Mouse (Mus musculus) spleen, adult 2 months (tissue): Measurements from ENCODE around the gene Exoc6.

ENCODE experiments used
- CTCF ChIP-seq: fragments of 200-500 bp; IDR thresholded peaks from 2 replicates; pipeline ENCODE4 v1.5.1; 2011; ENCODE audit warnings: mild to moderate bottlenecking, inconsistent platforms; ENCODE audit not compliant: insufficient read depth, insufficient read length, insufficient replicate concordance; ENCODE audit errors: extremely low read depth
- POLR2A ChIP-seq: fragments of 200-500 bp; IDR thresholded peaks from 2 replicates; pipeline ENCODE4 v1.6.1; 2011; ENCODE audit warnings: low read depth, low read length, inconsistent platforms

DNA sequence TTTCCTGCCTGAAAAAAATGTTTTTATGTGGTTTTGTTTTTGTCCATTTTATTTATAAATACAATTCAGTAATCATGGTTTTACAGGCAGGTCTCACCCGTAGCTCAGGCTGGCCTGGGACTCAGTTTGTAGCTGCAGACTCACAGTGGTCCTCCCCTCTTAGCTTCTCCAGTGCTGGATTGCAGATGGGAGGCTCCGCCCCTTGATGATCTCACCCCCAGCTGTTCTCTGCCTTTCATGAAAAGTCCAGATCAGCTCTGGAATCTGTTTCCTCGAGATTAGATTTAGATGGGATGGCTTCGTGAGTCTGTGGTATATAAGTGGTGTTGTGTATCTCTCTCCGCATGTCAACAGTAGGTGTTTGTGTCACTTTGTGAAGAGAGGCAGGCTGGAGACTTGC lies 24.6 kb downstream of the Exoc6 start:
- TF ChIP-seq CTCF, result no peak
- TF ChIP-seq POLR2A, result no peak
